Mouse (Mus musculus): ENCODE results near the gene Raver1. TPM values are rescaled to one million over a fixed set of nuclear protein-coding genes. Genes with fewer than 3 reads are reported as not detected.
A peak's percentile ranks its signal among the peaks of the same experiment; 100 is the strongest.
"Not testable (repeated sequence)": the region's sequence is repeated elsewhere in the genome, so short reads cannot be mapped to it uniquely, and the experiment has no call there.

Raver1 gene
- polyA plus RNA-seq, 1 experiment: 16.4 TPM

DNA sequence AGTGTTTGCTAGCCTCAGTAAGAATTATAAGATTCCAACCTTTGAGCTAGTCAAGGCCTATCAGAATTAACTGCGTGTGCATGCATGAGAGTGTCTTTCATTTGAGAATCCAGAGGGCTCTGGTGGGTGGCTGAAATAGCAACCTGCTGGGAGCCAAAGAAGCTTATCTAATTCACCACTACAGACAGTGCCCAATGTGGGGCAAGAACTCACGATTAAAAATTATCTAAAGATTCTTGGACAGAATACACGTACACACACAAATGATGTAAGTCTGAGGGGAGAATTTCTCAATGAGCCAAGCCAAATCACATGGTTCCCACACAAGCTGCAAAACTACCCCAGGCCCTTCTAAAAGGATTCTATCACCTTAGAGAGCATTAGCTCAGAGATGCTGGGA, 8.5 kb downstream of the Raver1 start:
- Histone ChIP-seq H3K4me1 (ENCODE audit: control insufficient read depth, insufficient read depth, insufficient read length, low read length) (no peaks in the 10 kb centered on the region), H3K4me3 (ENCODE audit: insufficient read depth, low read depth, low read length) (no peak overlapping the region), H3K27ac (replicated peaks; ENCODE audit: low read depth, low read length) (no peak overlapping the region)

DNA sequence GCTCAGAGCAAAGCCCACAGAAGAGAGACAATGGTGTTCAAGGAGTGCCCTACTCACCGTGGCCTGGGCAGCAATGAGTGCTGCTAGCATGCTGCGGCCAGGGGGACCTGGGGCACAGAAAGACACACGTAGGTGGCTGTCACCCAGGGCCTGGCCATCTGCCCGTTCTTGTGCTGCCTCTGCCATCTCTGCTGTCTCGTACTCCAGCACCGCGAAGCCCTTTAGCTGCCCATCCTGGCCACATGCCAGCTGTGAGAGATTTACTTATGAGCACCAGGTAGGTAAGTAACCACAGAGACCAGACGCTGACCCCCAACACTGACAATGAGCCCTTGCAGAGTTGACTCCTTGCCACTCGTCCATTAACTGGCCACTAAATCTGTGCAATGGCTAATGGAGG, 10.7 kb downstream of the Raver1 start:
- no peaks in the 10 kb centered on the region for H3K4me1 ChIP-seq (ENCODE audit: control insufficient read depth, insufficient read depth, insufficient read length, low read length)
- no peak overlapping the region for H3K27ac ChIP-seq (replicated peaks; ENCODE audit: low read depth, low read length)
- no peak overlapping the region for H3K4me3 ChIP-seq (ENCODE audit: insufficient read depth, low read depth, low read length)

DNA sequence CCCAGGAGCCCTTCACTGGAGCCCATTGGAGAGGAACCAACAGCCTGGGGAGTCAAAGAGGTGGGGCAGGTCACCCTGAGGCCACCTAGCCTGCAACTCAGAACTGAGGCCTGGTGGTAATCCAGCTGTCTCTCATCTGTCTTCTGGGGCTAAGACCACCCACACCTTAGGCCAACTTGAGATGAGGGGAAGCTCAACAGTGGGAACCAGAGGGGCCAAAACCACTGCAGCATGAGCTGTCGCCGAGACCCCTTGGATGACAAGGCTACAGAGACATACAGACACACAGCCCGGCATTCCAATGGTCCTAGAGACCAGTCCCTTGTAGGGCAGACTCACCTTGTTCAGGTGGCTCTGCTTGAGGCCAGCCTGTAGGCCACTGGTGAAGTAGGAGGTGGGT, 16.2 kb downstream of the Raver1 start:
- Histone ChIP-seq H3K4me1 (ENCODE audit: control insufficient read depth, insufficient read depth, insufficient read length, low read length) (peaks cover 7% of the 10 kb centered on the region; the same call in 1 of the 2 replicates), H3K27ac (replicated peaks; ENCODE audit: low read depth, low read length) (no peak overlapping the region), H3K4me3 (ENCODE audit: insufficient read depth, low read depth, low read length) (no peak overlapping the region)

DNA sequence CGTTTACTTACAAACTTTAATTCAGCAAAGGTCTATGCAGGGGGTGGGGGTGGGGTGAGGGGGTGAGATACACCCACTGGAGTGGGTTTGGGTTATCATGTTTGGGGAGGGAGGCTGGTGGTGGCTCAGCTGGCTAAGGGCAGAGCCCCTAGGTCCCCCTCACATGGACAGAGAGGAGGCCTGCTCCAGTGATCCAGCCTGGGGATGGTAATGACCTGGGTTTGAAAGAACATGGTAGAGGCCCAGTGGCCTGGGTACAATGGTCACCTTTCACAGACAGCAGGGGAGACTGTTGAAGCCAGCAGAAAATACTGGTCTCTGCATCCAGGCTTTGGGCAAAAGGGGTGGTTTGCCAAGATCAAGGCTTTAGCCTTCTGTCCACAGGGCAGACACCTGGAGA, 17.6 kb downstream of the Raver1 start:
- Histone ChIP-seq H3K4me3 (ENCODE audit: insufficient read depth, low read depth, low read length) (peak overlapping the region; percentile 80; the same call in 1 of the 2 replicates), H3K27ac (replicated peaks; ENCODE audit: low read depth, low read length) (no peak overlapping the region)

DNA sequence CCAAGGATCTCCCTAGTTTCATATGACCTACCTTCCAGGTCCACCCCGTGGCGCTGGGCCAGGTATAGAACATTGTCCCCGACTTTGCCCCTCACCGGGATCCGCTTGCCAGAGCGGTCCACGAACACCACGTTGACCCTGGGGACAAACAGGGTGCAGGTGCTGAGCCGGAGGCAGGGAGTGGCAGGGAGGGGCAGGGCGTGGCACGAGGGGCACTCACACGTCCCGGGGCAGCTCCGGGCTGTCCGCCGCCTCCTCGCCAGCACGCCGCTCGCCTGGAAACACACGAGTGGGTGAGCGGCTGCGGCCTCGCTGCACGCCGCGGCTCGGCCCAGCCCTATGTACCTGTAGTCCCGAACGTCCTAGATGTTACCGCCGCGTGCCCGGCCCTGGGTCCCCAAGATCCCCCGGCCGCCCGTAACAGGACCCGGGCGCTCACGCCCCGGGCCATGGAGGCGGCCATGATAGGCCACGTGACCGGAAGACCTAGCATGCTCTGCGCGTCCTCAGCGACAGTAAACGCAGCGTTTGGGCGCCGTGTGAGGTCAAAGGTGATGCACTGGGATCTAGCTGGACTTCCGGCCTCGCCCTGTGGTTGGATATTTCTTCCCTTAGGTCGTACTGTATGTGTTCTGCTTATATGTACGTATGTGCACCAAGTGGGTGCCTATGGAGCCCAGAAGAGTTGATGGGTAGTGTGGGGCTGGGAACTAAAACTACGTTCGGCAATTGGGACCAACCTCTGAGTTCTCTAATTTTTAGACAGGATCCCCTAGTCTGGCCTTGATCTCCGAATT, 18.6 kb downstream of the Raver1 start, which contains the start of the genes Gm49373 and Fdx1l:
Gene Gm49373 (minus strand): TSS at position 53 of the 797 bp plus-strand sequence.
Gene Fdx1l (minus strand): TSS at position 571 of the 797 bp plus-strand sequence.
- Histone ChIP-seq H3K4me1 (ENCODE audit: control insufficient read depth, insufficient read depth, insufficient read length, low read length) (peaks cover 7% of the 10 kb centered on the region; the same call in 1 of the 2 replicates), H3K4me3 (ENCODE audit: insufficient read depth, low read depth, low read length) (peak within 1 kb of the TSS; percentile 80), H3K27ac (replicated peaks; ENCODE audit: low read depth, low read length) (peak within 1 kb of the TSS; percentile 78)

More for the DNA sequence above, 17.6 kb downstream of the Raver1 start:
- H3K4me1 ChIP-seq (ENCODE audit: control insufficient read depth, insufficient read depth, insufficient read length, low read length): peaks cover 7% of the 10 kb centered on the region; the same call in 1 of the 2 replicates

DNA sequence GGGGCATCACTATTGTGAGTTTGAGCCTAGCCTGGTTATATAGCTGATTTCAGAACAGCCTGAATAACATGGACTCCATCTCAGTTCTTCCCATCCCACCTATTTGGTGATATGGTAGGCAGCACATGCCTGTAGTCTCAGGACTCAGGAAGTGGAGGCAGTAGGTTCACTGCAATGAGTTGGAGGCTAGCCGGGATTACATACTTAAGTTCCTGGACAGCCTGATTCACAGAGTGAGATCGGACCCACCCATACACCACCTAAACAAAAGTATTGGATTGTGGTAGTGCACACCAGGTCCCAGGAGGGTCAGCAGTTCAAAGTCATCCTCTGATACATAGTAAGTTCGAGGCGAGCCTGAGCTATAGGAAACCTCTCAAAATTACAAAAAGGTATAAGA, 19.2 kb downstream of the Raver1 start:
- Histone ChIP-seq H3K4me3 (ENCODE audit: insufficient read depth, low read depth, low read length) (peak overlapping the region; percentile 80), H3K27ac (replicated peaks; ENCODE audit: low read depth, low read length) (no peak overlapping the region), H3K4me1 (ENCODE audit: control insufficient read depth, insufficient read depth, insufficient read length, low read length) (peaks cover 7% of the 10 kb centered on the region; the same call in 1 of the 2 replicates)

DNA sequence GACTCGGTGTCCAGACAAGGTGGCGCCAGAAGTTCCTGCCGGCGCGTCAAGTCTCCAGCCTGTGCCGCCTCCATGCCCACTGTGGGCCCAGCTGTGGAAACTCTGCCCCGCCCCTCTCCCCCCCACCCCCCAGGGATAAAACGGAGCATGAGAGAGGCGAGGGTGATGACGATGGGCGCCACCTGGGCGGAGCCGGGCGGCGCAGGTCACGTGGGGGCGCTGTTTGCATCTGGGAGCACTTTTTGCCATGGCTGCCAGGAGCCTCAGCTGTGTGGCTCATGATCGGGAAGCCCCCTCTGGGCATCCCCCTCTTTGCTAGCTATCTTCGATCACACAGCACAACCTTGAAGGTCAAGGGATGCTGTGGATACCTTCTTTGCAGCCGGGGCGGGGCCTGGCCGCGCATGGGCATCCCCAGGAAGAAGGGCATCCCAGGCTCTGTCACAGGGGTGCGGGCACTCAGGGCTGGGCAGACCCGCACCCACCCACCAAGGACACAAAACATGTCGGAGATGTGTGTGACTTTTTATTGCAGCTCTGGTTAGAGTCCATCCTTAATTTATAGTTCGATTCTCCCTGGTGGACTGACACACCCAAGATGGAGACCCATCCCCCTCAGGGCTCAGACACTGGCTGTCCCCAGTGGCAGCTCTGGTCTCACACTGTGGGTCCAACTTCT, 24.7 kb downstream of the Raver1 start, which contains the start of gene Zglp1:
Gene Zglp1 (minus strand): TSS at position 88 of the 679 bp plus-strand sequence.
- H3K4me3 ChIP-seq (ENCODE audit: insufficient read depth, low read depth, low read length): no peak within 1 kb of the TSS
- no peak within 1 kb of the TSS for H3K27ac ChIP-seq (replicated peaks; ENCODE audit: low read depth, low read length)

DNA sequence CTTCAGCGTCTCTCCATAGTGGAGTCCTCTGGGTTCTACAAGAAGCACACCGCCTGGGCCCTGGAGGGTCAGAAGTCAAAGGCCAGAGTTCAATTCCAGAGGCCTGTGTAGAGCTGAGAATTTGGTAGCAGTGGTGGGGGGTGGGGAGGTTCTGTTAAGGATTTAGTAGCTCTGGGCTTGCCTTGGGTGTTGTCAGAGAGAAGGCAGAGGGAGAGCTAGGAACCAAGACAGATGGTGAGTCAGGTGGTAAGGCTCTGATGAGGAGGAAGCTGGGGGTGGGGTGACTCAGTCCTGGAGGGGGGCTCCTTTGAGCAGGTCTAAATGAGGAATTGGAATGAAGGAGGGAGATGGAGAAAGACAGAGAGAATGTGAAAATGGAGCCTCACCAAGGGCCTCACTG, 28.9 kb downstream of the Raver1 start:
- H3K27ac ChIP-seq (replicated peaks; ENCODE audit: low read depth, low read length): no peak overlapping the region

More for the DNA sequence above, 24.7 kb downstream of the Raver1 start, which contains the start of gene Zglp1:
- H3K4me1 ChIP-seq (ENCODE audit: control insufficient read depth, insufficient read depth, insufficient read length, low read length): no peaks in the 10 kb centered on the region

DNA sequence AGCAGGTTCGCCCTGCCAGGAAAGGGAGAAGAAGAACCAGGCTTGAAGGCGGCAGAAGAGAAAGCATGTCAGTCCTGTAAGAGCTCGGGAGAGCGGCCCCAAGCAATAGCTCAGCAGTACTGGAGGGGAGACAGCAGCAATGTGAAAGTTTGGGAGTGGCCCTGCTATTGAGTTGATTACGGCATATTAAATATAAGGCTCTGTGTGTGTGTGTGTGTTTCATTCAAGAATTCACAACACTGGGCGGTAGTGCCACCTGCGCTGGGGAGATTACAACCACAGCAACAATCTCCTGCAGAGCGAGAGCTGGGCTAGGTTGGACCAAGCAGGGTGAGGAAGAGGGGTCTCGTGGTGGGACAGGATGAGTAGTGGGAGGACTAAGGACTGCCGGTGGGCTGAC, 40.2 kb downstream of the Raver1 start:
- H3K4me1 ChIP-seq (ENCODE audit: control insufficient read depth, insufficient read depth, insufficient read length, low read length): no peaks in the 10 kb centered on the region
- no peak overlapping the region for H3K27ac ChIP-seq (replicated peaks; ENCODE audit: low read depth, low read length)
- H3K4me3 ChIP-seq (ENCODE audit: insufficient read depth, low read depth, low read length): no peak overlapping the region

More for the DNA sequence above, 28.9 kb downstream of the Raver1 start:
- Histone ChIP-seq H3K4me3 (ENCODE audit: insufficient read depth, low read depth, low read length) (no peak overlapping the region), H3K4me1 (ENCODE audit: control insufficient read depth, insufficient read depth, insufficient read length, low read length) (no peaks in the 10 kb centered on the region)

DNA sequence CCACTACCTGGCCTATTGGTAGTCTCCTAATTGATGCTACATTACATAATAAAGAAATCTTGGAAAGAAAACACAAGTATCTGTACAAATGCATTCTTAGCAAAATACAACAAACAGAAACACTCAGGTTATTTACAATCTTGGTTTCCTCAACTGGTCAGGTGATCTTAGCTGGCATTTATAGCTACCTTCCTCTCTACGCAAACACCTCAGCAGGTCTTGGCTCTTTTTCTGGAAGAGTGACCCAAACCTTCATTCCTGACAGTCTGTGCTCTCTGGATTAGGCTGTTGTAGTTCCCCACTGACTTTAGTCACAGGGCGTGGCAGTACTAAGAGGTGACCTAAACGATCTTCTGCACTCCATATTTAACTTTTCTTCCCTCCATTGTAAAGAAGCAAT, 46.6 kb downstream of the Raver1 start:
- Histone ChIP-seq H3K4me3 (ENCODE audit: insufficient read depth, low read depth, low read length) (no peak overlapping the region), H3K4me1 (ENCODE audit: control insufficient read depth, insufficient read depth, insufficient read length, low read length) (no peaks in the 10 kb centered on the region)

DNA sequence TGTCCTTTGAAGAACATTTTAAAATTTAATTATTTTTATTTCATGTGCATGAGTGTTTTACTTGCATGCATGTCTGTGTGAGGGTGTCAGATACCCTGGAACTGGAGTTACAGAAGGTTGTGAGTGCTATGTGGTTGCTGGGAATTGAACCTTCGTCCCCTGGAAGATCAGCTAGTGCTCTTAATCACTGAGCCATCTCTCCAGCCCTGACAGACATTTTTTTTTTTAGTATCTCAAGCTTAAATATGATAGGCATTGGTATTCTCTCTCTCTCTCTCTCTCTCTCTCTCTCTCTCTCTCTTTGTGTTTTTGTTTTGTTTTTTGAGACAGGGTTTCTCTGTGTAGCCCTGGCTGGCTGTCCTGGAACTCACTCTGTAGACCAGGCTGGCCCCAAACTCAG, 47.0 kb downstream of the Raver1 start:
- H3K4me1 ChIP-seq (ENCODE audit: control insufficient read depth, insufficient read depth, insufficient read length, low read length); H3K4me3 ChIP-seq (ENCODE audit: insufficient read depth, low read depth, low read length); H3K27ac ChIP-seq (replicated peaks; ENCODE audit: low read depth, low read length): not testable (repeated sequence)

More for the DNA sequence above, 46.6 kb downstream of the Raver1 start:
- no peak overlapping the region for H3K27ac ChIP-seq (replicated peaks; ENCODE audit: low read depth, low read length)

DNA sequence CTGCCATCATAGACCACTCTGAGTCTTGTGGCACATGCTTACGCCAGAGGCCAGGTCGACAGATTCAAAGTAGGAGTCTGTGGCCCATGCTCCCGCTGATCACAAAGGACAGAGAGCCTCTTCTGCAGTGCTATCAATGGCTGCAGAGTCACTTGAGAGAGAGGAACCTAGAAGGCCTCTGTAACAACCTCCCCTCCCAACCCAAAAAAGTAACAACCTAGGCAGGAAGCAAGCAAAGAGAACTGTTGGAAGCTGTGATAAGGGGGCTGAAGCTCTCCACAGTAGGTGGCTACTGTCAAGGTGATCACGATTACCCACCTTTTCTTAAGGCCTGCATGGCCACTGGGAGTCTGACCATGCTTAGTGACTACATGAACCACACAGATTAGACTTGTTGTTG, 48.2 kb downstream of the Raver1 start:
- H3K4me1 ChIP-seq (ENCODE audit: control insufficient read depth, insufficient read depth, insufficient read length, low read length): no peaks in the 10 kb centered on the region
- no peak overlapping the region for H3K4me3 ChIP-seq (ENCODE audit: insufficient read depth, low read depth, low read length)
- no peak overlapping the region for H3K27ac ChIP-seq (replicated peaks; ENCODE audit: low read depth, low read length)

DNA sequence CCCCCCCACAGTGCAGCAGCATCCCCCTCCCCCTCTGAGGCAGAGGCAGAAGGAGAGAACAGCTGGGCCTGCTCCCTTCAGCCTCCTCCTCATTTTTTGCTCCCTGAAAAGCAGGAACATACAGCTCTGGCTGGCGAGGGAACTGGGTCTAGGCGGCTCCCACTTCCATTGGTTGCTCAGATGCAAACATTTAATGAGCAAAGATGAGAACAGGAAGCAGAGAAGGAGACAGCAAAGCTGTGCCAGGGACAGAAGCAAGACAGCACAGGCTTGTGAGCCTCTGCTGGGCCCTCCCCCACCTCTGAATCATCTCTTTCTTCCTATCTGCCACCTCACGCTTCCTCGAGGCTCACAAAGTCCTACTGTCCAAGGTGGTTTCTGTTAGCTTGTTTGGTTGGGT, 50.5 kb downstream of the Raver1 start:
- Histone ChIP-seq H3K4me3 (ENCODE audit: insufficient read depth, low read depth, low read length) (no peak overlapping the region), H3K27ac (replicated peaks; ENCODE audit: low read depth, low read length) (no peak overlapping the region), H3K4me1 (ENCODE audit: control insufficient read depth, insufficient read depth, insufficient read length, low read length) (no peaks in the 10 kb centered on the region)

DNA sequence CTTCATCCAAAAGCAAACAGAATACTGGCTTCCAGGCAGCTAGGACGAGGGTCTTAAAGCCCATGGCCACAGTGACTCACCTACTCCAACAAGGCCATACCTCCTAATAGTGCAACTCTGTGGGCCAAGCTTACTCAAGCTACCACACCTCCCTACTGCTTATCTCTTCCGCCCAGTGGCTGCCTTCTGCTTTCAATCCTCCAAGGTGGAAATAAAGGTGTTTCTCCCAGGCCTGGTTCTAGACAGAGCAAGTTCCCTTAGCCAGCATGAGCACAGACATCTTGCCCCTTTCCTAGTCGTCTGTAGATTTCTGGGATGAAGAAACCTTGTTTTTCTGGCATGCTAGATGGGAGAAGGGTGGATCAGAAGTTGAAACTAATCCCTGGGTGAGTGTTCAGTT, 52.0 kb downstream of the Raver1 start:
- H3K4me3 ChIP-seq (ENCODE audit: insufficient read depth, low read depth, low read length): no peak overlapping the region
- no peaks in the 10 kb centered on the region for H3K4me1 ChIP-seq (ENCODE audit: control insufficient read depth, insufficient read depth, insufficient read length, low read length)
- no peak overlapping the region for H3K27ac ChIP-seq (replicated peaks; ENCODE audit: low read depth, low read length)

DNA sequence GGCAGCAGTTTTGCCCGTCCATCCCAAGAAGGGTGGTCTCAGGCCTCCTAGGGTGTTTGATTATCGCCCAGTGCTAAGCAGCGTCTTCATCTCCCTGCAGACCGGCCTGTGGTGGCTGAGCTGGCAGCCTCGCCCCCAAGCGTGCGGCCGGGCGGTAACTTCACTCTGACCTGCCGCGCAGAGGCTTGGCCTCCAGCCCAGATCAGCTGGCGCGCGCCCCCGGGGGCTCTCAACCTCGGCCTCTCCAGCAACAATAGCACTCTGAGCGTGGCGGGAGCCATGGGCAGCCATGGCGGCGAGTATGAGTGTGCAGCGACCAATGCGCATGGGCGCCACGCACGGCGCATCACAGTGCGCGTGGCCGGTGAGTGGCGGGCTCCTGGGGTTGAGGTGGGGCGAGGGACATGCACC, 54.3 kb downstream of the Raver1 start:
- no peak overlapping the region for H3K4me3 ChIP-seq (ENCODE audit: insufficient read depth, low read depth, low read length)
- no peaks in the 10 kb centered on the region for H3K4me1 ChIP-seq (ENCODE audit: control insufficient read depth, insufficient read depth, insufficient read length, low read length)
- H3K27ac ChIP-seq (replicated peaks; ENCODE audit: low read depth, low read length): no peak overlapping the region

Data from brown adipose tissue, adult 24 weeks (tissue).